ENCODE assay signal across 11 mouse cellular contexts in genomic region chr6:97278878-97279277, GRCm38 (mm10). TPM values are rescaled to one million over a fixed set of nuclear protein-coding genes. Genes with fewer than 3 reads are reported as not detected.
DNase-seq lines count a peak whose midpoint lies in the region; ATAC-seq and TF ChIP-seq lines count a peak whose summit lies in the region.
"Had no signal": no experiment of that assay in that cellular context is flagged by ENCODE, and none has a peak within 500 bp of the region (broad histone marks: within the 10 kb centered on the region; RNA-seq: fewer than 3 reads in every experiment).

No protein-coding gene starts in this region.

- no peak overlapping the region for H3K27ac ChIP-seq in embryonic facial prominence, embryonic 14.5 days (replicated peaks; ENCODE audit: low read depth, low read length)
- no peak overlapping the region for H3K27ac ChIP-seq in embryonic facial prominence, embryonic 10.5 days (replicated peaks)
- H3K27ac ChIP-seq in kidney, postnatal 0 days = no peak overlapping the region; the same call in 1 of the 2 replicates
- H3K27ac ChIP-seq in stomach, embryonic 15.5 days = no peak overlapping the region

- ATAC-seq in embryonic facial prominence, embryonic 14.5 days (ENCODE audit: low read depth) = no peak
- ATAC-seq in kidney, postnatal 0 days (replicated peaks; ENCODE audit: low FRiP score, low read depth) = no peak
- no peak for ATAC-seq in stomach, embryonic 15.5 days (ENCODE audit: insufficient read depth, low FRiP score, low read depth)
- ATAC-seq in inflammation-experienced regulatory T-cells, adult 6 months = no peak

- H3K27me3 ChIP-seq in embryonic facial prominence, embryonic 14.5 days (replicated peaks; ENCODE audit: control insufficient read depth, insufficient read depth, low read length) = no peaks in the 10 kb centered on the region
- H3K27me3 ChIP-seq in embryonic facial prominence, embryonic 10.5 days (replicated peaks; ENCODE audit: low read depth, poor library complexity, severe bottlenecking) = peaks cover 46% of the 10 kb centered on the region
- no peaks in the 10 kb centered on the region for H3K27me3 ChIP-seq in kidney, postnatal 0 days (ENCODE audit: insufficient read depth, low read length)
- H3K27me3 ChIP-seq in stomach, embryonic 15.5 days (replicated peaks) = no peaks in the 10 kb centered on the region

- no peak for TF ChIP-seq CTCF in lung, adult 2 months (IDR thresholded peaks at IDR 0.05; ENCODE audit: insufficient read depth, low read length)
- no peak for TF ChIP-seq CTCF in kidney, postnatal 0 days (IDR thresholded peaks at IDR 0.05; ENCODE audit: low read depth)

- DNase-seq in embryonic facial prominence, embryonic 14.5 days (ENCODE audit: low spot score) = no peak
- no peak for DNase-seq in embryonic facial prominence, embryonic 10.5 days (ENCODE audit: low spot score)
- DNase-seq in lung, adult 2 months = peak; percentile 50
- no peak for DNase-seq in lung, postnatal 4 days
- peak; percentile 15 for DNase-seq in kidney, postnatal 0 days (ENCODE audit: low spot score)
- DNase-seq in left cerebral cortex, postnatal 10 days (ENCODE audit: extremely low spot score in 1 of 2, low spot score in 2 of 2) = no peak
- DNase-seq: layer of hippocampus, postnatal 36 days had no signal

- no peak overlapping the region for H3K4me3 ChIP-seq in embryonic facial prominence, embryonic 14.5 days (ENCODE audit: low read depth, low read length)
- H3K4me3 ChIP-seq in embryonic facial prominence, embryonic 10.5 days = no peak overlapping the region
- H3K4me3 ChIP-seq in lung, adult 2 months (replicated peaks; ENCODE audit: extremely low read depth, low read depth, low read length) = no peak overlapping the region
- H3K4me3 ChIP-seq in kidney, postnatal 0 days (replicated peaks; ENCODE audit: low read depth, low read length) = no peak overlapping the region
- H3K4me3 ChIP-seq in stomach, embryonic 15.5 days (replicated peaks) = no peak overlapping the region

- peaks cover 7% of the 10 kb centered on the region; the same call in 1 of the 2 replicates for H3K4me1 ChIP-seq in embryonic facial prominence, embryonic 14.5 days (ENCODE audit: control insufficient read depth, insufficient read depth, low read length)
- H3K4me1 ChIP-seq in embryonic facial prominence, embryonic 10.5 days = peaks cover 27% of the 10 kb centered on the region
- H3K4me1 ChIP-seq in lung, adult 2 months (ENCODE audit: control insufficient read depth, insufficient read depth, low read length) = peaks cover 5% of the 10 kb centered on the region; the same call in 1 of the 2 replicates
- no peaks in the 10 kb centered on the region for H3K4me1 ChIP-seq in kidney, postnatal 0 days (replicated peaks; ENCODE audit: insufficient read depth, low read length)
- H3K4me1 ChIP-seq in stomach, embryonic 15.5 days = peaks cover 11% of the 10 kb centered on the region

- H3K9ac ChIP-seq in embryonic facial prominence, embryonic 14.5 days (ENCODE audit: low read depth, low read length) = no peak overlapping the region
- no peak overlapping the region for H3K9ac ChIP-seq in kidney, postnatal 0 days (ENCODE audit: low read depth, low read length)
- no peak overlapping the region for H3K9ac ChIP-seq in stomach, embryonic 15.5 days

- H3K9me3 ChIP-seq in embryonic facial prominence, embryonic 14.5 days (ENCODE audit: control insufficient read depth, low read length) = no peaks in the 10 kb centered on the region
- no peaks in the 10 kb centered on the region for H3K9me3 ChIP-seq in embryonic facial prominence, embryonic 10.5 days
- no peaks in the 10 kb centered on the region for H3K9me3 ChIP-seq in kidney, postnatal 0 days (replicated peaks; ENCODE audit: low read length)
- no peaks in the 10 kb centered on the region for H3K9me3 ChIP-seq in stomach, embryonic 15.5 days
- H3K9me3 ChIP-seq: G1E had no signal

- WGBS in embryonic facial prominence, embryonic 14.5 days = 41% methylated on average over 6 of the region's 6 CpGs
- 34% methylated on average over 6 of the region's 6 CpGs for WGBS in embryonic facial prominence, embryonic 10.5 days
- WGBS in lung, adult 2 months = 51% methylated on average over 6 of the region's 6 CpGs
- WGBS in kidney, postnatal 0 days = 37% methylated on average over 6 of the region's 6 CpGs
- 52% methylated on average over 6 of the region's 6 CpGs for WGBS in stomach, embryonic 15.5 days

- intact Hi-C loops in left cerebral cortex, postnatal 10 days (cut with DNase I) = loop anchor here (2.0 to 10.0 kb wide), 4 partner anchors 138 to 726 kb away; no protein-coding TSS in a partner anchor

- H3K36me3 ChIP-seq in embryonic facial prominence, embryonic 14.5 days (ENCODE audit: control insufficient read depth, insufficient read depth, low read length) = no peaks in the 10 kb centered on the region
- no peaks in the 10 kb centered on the region for H3K36me3 ChIP-seq in embryonic facial prominence, embryonic 10.5 days (replicated peaks)
- no peaks in the 10 kb centered on the region for H3K36me3 ChIP-seq in kidney, postnatal 0 days (ENCODE audit: insufficient read depth, low read length)
- H3K36me3 ChIP-seq in stomach, embryonic 15.5 days = no peaks in the 10 kb centered on the region
- H3K36me3 ChIP-seq: G1E had no signal

- H3K4me2 ChIP-seq in embryonic facial prominence, embryonic 14.5 days (ENCODE audit: low read depth, low read length) = peak overlapping the region; percentile 76; the same call in 1 of the 2 replicates
- no peak overlapping the region for H3K4me2 ChIP-seq in kidney, postnatal 0 days (ENCODE audit: low read length)
- H3K4me2 ChIP-seq in stomach, embryonic 15.5 days = peak overlapping the region; percentile 9; the same call in 1 of the 2 replicates

- TF ChIP-seq POLR2A in lung, adult 2 months (IDR thresholded peaks at IDR 0.05; ENCODE audit: borderline replicate concordance, extremely low read depth, low read depth, low read length) = no peak

RNA-seq across cellular contexts. Expression of gene Lmod3, which starts 26.3 kb away (rescaled TPM):
- polyA plus RNA-seq in embryonic facial prominence, embryonic 14.5 days (2014; fragmentation: Nextera tagmentation; extraction: Ambion mirVana) = 17.1 and 21.6 TPM in 2 replicates
- not detected in 2 replicates for polyA plus RNA-seq in embryonic facial prominence, embryonic 10.5 days (2016; fragmentation: Nextera tagmentation; extraction: Ambion mirVana)
- polyA plus RNA-seq in lung, adult 2 months (2012; rRNA removed) = 0.22 and 2.0 TPM in 2 replicates
- 0.31 and 0.36 TPM in 2 replicates for polyA plus RNA-seq in kidney, postnatal 0 days (2015; fragmentation: Nextera tagmentation; extraction: Ambion mirVana)
- 0.19 and 0.41 TPM in 2 replicates for polyA plus RNA-seq in stomach, embryonic 15.5 days (2015; fragmentation: Nextera tagmentation; extraction: Ambion mirVana)
- under 1 TPM in 2 of 3 experiments, not detected in 1; 0.15 to 0.16 TPM for polyA plus RNA-seq in inflammation-experienced regulatory T-cells, adult 6 months (2017; shearing (Covaris generic))
- under 1 TPM; 0.87 to 0.94 TPM for total RNA-seq in left cerebral cortex, postnatal 10 days (2021)
- total RNA-seq: layer of hippocampus, postnatal 36 days; megakaryocyte-erythroid progenitor cell, adult 5-6 weeks had no signal
- polyA plus RNA-seq: G1E had no signal

Comparison
In these comparisons a context has a peak if more than half of its experiments do, and no peak if none do; other contexts are left out.
1. DNase-seq: peak in lung, adult 2 months (single experiment) and kidney, postnatal 0 days (single experiment); none in embryonic facial prominence, embryonic 14.5 days (single experiment), embryonic facial prominence, embryonic 10.5 days (single experiment), lung, postnatal 4 days (0 of 2) and left cerebral cortex, postnatal 10 days (0 of 2).